Mouse (Mus musculus) 3134 (cell line): ENCODE measurements at regions not wholly inside any gene's neighbourhood (a gene's known extent, or its start where the extent isn't known, plus 50 kb on each side); places are given as distances from the start of the nearest gene placed in this dataset.

ENCODE experiments used
- DNase-seq: peaks from one replicate; pipeline ENCODE4 v3.0.0-alpha.2; 2011; ENCODE audit warnings: low spot score; ENCODE audit not compliant: insufficient read length; ENCODE audit errors: extremely low read depth

GRCm38 (mm10) chr8:6010712-6011111 is 905.6 kb upstream of the Slc10a2 start:
- no peak for DNase-seq

- no peak for DNase-seq
Measured at GRCm38 (mm10) chr8:6002612-6003011, 897.5 kb upstream of the Slc10a2 start.

GRCm38 (mm10) chr8:5994846-5995245 is 889.7 kb upstream of the Slc10a2 start:
- DNase-seq, result no peak

- no peak for DNase-seq
Measured at GRCm38 (mm10) chr8:5965403-5966015, 860.4 kb upstream of the Slc10a2 start.

- no peak for DNase-seq
Measured at GRCm38 (mm10) chr8:5964299-5964698, 859.1 kb upstream of the Slc10a2 start.

- DNase-seq, result no peak
Measured at GRCm38 (mm10) chr8:5938057-5938456, 832.9 kb upstream of the Slc10a2 start.

- DNase-seq, result no peak
Measured at GRCm38 (mm10) chr8:5918136-5918535, 813.0 kb upstream of the Slc10a2 start.
